Mouse (Mus musculus): ENCODE results near the gene Sec24d.

DNA sequence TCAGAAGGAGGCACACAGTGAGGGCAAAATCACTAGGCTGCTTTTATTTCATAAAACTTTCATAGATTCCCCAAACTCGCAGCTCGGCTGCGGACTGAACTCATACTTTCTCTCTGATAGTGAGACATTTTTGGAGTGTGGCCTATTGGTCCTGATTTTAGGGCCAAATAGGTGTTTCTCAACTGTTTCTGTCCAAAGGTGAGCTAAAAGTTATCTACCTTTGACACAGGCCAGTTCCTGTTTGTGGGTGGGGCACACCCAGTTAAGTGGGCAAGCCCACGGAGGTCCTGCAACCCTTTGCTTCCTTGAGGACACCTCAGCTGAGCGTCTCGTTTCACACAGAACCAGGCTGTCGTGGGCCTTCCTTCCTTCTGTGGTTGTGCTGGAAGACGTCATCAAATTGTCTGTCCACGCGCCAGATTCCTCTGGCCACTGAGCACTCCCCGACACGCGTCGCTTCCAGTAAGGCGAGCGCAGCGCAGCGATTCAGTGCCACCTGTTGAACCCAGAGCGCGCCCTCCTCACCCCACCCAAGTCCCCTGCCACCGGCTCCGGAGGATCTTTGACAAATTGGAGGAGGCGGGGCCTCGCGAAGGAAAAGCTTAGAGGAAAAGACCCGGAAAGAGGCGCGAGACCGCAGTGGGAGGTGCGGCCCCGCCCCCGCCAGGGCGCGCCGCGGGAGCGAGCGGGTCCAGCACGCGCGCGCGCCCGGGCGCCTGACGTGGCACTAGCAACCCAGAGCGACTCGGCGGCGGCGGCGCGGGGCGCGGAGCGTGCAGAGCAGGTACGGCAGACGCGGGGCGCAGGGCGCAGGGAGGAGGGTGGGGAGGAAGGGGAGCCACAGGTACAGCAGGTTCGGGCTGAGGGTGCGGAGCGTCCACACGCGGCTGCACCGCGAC, at the start of gene Sec24d:
- TF ChIP-seq CTCF (IDR thresholded peaks at IDR 0.05; ENCODE audit: control insufficient read depth, insufficient read depth, low read length), result no peak
- TF ChIP-seq POLR2A (IDR thresholded peaks at IDR 0.05; ENCODE audit: borderline replicate concordance, control insufficient read depth, low read depth, low read length), result peak; percentile 38; the same call in 1 of the 2 replicates

Data from bone marrow, adult 2 months (tissue).